Mouse (Mus musculus) NIH3T3 (cell line): ENCODE results near the gene A830005F24Rik.
A peak's percentile ranks its signal among the peaks of the same experiment; 100 is the strongest.

Experiments
- DNase-seq: peaks from one replicate; pipeline ENCODE4 v3.0.0-alpha.2; 2012; ENCODE audit warnings: low read depth

The A830005F24Rik gene

DNA sequence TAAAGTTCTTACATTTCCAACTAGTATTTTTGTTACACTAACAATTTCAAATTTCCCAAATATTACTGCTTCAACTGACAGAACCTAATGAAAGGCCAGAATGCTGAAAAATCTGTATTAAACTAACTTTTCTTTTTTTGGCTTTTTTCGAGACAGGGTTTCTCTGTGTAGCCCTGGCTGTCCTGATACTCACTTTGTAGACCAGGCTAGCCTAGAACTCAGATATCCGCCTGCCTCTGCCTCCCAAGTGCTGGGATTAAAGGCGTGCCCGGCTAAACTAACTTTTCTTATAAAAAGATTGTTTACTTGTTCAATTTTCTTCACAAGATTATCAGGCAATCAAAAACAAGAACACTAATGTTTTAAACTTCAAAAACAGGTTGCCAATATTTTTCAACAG, 31.5 kb downstream of the A830005F24Rik start:
- no peak for DNase-seq

DNA sequence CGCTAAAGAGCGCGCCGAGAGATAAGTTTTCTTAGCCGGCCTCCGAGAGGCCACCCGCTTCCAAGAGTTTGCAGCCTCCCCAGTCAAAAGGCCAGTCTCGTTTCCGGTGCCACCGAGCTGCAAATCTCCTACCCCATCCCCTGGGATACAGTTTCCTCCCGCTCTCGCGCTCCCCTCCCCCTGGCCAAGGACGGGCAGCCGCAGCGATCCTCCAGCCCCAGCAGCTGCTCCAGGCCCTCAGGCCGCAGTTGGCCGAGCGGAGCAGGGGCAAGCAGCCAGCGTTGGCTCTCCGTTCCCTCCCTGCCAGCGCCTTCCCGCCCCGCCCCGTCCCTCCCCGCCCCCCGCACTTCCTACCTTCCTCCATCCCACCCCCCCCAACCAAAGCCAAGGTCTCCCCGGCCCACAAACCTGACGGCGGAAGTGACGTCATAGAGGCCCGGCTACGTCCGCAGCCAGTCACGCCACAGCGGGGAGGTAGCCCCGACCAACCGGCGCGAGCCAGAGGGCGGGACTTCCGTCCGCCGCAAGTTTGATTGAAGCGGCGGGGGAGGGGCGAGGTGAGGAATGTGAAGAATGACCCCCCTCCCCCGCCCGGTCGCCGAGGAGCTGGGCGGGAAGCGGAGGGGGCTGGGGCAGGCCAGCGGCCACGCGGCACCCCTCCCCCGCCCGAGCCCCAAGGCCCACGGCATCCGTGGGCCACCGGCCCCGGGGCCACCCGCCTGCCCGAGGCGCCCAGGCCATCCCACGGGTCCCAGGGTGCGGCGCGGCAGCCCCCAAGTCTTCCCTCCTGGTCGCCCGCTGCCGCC, 32.3 kb downstream of the A830005F24Rik start:
- DNase-seq: peak; percentile 99

DNA sequence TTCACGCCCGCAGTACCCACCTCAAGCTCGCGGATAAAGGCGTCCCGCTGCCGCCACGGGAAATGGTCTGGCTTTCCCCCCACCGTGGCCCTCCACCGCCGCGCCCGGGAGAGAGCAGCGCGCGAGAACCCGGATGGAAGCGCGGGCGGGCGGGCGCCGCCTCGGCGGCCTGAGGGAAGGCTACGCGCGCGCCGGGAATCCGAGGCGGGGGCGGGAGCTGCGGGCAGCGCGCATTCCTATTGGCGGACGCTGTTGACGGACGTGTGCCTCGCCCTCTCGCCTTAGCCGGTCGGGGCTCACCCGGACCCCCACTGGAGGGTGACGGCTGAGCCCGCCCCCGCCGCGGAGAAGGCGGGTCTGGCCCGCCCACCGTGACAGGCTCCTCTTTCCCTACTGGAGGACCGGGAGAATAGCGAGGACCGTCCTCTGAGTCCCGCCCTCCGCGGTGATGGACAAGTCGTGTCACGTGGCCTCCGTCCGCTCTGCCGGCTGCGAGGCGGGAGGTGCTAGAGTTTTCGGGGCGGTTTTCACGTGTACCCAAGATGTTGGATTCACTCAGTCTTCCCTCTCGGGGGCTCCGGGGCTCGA, 33.1 kb downstream of the A830005F24Rik start:
- DNase-seq: peak; percentile 98

DNA sequence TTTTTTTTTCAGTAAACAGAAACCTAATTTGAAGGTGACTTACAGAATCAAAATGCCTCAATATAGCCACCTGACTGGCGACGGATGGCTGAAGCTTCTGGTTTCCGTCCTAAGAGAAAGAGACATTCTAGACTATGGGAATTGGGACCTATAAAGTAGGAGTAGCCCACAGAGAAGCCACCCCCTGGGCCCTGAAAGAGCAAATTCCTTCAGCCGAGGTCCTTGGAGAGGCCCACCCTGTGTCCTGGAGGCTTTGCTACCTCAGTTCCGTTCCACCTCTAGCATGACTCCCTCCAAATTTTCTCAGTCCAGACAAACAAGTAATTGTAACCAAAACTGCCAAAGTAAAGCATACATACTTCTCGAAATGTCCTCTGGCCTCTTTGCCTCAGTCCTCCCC, 34.3 kb downstream of the A830005F24Rik start:
- DNase-seq: no peak

DNA sequence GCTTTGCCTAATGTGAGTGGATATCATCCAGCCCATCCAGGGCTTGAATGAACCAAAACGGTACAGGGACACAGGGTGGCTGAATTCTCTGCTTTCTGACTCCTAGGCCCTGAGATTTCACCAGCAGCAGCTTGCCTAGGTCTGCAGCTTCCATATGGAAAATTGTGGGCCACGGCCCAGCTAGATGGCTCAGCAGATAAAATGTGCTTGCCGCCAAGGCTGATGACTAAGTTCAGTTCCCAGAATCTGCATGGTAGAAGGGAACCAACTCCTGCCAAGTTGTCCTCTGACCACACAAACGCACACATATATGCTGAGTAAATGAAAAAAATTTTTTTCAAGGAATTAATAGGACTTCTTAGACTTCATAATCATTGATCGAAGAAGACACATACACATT, 34.9 kb downstream of the A830005F24Rik start:
- DNase-seq: peak; percentile 93

DNA sequence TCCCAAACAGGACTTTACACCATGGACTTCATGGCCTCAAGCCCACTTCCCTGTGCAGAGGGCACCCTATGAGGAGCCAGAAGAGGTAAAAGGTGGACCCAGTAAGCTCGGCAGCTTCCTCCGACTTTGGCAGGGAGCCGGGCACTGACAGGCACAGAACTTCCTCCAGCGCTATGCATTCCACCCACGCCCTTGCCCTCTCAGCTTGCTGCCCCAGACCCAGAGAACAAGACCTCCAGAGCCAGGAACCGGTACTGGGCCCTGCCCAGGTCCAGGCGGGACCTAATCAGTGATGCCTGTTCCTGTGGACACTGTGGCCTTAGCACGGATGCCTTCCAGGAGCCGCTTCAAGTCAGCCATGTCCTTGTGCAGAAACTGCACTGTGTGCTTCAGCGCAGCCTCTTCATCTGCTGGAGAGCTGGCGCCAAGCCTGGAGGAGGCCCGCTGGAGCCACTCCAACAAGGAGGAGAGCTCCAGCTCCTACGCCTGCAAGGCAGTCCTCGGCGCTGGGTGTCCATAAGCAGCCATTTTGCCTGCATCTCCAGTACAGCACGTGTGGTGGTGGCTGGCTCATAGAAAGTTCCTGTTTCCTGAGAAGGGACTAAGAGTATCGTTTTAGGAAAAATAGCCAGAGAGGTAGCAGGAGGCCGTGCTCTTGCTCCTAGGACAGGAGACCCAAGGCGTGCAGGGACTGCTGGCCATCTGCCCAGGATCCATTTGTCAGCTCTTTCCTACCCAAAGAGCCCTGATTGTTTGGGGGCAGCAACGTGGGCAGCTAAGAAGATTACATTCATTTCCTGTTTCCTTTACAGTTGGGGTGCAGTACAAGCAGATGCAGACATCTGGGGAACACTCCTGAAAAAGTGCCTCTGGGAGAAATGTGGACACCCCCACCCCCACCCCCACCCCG, 39.1 kb downstream of the A830005F24Rik start:
- peak; percentile 97 for DNase-seq

DNA sequence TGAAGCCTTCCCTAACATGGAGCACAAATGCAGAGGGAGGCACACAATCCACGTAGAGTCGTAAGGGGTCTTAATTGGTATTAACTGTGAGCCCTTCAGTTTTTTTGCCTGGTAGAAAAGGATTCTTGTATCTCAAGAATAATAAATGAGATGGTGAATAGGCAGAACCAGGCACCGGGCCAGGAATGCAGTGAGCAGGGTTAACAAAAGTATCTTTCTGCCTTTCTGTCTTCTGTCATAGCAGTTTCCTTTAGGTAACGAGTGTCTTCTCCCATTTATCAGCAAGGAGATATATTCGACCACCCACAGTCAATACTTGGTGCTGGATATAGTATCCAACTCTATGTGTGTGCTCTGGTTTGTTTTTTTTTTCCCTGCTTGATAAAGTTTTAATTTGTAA, 40.1 kb downstream of the A830005F24Rik start:
- peak; percentile 60 for DNase-seq

DNA sequence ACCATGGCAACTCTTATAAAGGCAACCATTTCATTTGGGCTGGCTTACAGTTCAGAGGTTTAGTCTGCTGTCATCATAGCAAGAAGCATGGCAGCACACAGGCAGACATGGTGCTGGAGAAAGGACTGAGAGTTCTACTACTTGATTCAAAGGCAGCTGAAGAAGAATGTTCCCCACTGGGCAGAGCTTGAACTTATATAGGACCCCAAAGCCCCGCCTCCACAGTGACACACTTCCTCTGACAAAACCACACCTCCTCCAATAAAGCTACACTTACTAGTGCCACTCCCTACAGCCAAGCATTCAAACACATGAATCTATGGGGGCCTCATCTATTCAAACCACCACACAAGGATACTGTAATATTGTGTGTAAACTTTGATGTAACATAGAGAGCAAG, 41.2 kb downstream of the A830005F24Rik start:
- DNase-seq: no peak

DNA sequence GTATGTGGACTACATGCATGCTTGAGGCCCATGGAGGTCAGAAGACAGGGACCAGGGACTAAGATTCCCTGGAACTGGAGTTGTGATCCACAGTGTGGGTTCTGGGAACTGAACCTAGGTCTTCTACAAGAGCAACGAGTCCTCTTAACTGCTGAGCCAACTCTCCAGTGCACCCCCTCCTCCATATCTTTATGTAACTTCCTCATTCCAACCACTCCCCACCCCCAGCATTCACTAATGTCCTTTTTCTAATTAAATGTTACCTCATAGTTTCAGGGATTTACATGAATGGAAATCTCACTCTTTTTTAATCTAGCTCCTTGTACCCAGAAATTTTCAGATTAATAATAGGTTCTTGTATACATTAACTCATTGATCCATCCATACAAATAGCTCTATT, 42.6 kb downstream of the A830005F24Rik start:
- DNase-seq: no peak

DNA sequence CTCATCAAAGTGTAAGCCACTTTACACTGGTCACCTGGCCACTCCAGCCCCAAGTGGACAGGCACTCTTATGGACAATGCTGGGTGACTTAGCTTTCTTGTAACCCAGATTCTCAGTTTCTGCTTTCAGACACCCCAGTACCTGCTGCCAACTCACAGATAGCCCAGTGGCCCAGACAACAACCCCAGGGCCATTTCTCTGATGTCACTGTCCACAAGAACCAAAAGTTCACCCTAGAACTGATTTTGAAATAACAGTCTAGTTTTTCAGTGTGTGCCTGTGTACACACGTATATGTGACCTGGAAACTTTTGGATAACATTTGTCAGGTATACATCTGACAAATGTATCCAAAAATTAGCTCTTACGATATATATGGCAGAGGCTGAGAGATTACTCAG, 48.1 kb downstream of the A830005F24Rik start:
- DNase-seq: no peak

DNA sequence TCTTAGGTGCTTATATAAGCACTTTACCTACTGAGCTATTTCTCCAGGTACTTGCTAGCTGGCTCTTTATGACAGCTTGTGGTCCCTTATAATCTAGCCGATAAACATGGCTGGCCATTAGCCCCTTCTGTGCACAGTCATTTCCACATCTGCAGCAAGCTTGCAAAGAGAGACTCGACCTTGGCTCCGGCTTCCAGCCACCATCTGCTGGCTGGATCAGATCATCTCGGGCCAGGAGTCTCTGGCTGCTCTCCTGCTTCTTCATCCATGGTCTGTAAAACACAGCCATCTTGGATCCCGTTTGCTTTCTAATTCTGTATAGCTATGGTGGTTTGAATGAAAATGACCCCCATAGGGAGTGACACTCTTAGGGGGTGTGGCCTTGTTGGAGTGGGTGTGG, 49.0 kb downstream of the A830005F24Rik start:
- no peak for DNase-seq
